Mouse (Mus musculus): ENCODE data around the gene Rhoh.

Gene Rhoh

GRCm38 (mm10) chr5:65861154-65861944 is at the start of gene Rhoh:
Rhoh (plus strand) TSS chr5:65861213.
- in situ Hi-C loops (cut with MboI, MseI): no loop called here

GRCm38 (mm10) chr5:65823601-65824133 is 37.3 kb upstream of the Rhoh start:
- in situ Hi-C loops (cut with MboI, MseI): no loop called here

- in situ Hi-C loops (cut with MboI, MseI): no loop called here
Measured at GRCm38 (mm10) chr5:65826476-65826875, 34.5 kb upstream of the Rhoh start.

- in situ Hi-C loops (cut with MboI, MseI): no loop called here
Measured at GRCm38 (mm10) chr5:65827102-65827501, 33.9 kb upstream of the Rhoh start.

GRCm38 (mm10) chr5:65828261-65828660 is 32.8 kb upstream of the Rhoh start:
- in situ Hi-C loops (cut with MboI, MseI): no loop called here

GRCm38 (mm10) chr5:65829059-65829458 is 32.0 kb upstream of the Rhoh start:
- in situ Hi-C loops (cut with MboI, MseI): no loop called here

GRCm38 (mm10) chr5:65831917-65832618 is 28.9 kb upstream of the Rhoh start:
- in situ Hi-C loops (cut with MboI, MseI): no loop called here

GRCm38 (mm10) chr5:65833092-65833491 is 27.9 kb upstream of the Rhoh start:
- in situ Hi-C loops (cut with MboI, MseI): no loop called here

GRCm38 (mm10) chr5:65833766-65834498 is 27.1 kb upstream of the Rhoh start:
- in situ Hi-C loops (cut with MboI, MseI): no loop called here

GRCm38 (mm10) chr5:65838053-65838452 is 23.0 kb upstream of the Rhoh start:
- in situ Hi-C loops (cut with MboI, MseI): loop anchor here (5.0 kb wide), 2 partner anchors 94 to 244 kb away; partner anchors contain the start of gene Chrna9

- in situ Hi-C loops (cut with MboI, MseI): no loop called here
Measured at GRCm38 (mm10) chr5:65842947-65843346, 18.1 kb upstream of the Rhoh start.

- in situ Hi-C loops (cut with MboI, MseI): no loop called here
Measured at GRCm38 (mm10) chr5:65846534-65846933, 14.5 kb upstream of the Rhoh start.

GRCm38 (mm10) chr5:65846958-65847357 is 14.1 kb upstream of the Rhoh start:
- in situ Hi-C loops (cut with MboI, MseI): no loop called here

GRCm38 (mm10) chr5:65847656-65848055 is 13.4 kb upstream of the Rhoh start:
- in situ Hi-C loops (cut with MboI, MseI): no loop called here

- in situ Hi-C loops (cut with MboI, MseI): no loop called here
Measured at GRCm38 (mm10) chr5:65850765-65851164, 10.2 kb upstream of the Rhoh start.

- in situ Hi-C loops (cut with MboI, MseI): no loop called here
Measured at GRCm38 (mm10) chr5:65854786-65855191, 6.2 kb upstream of the Rhoh start.

GRCm38 (mm10) chr5:65855571-65855970 is 5.4 kb upstream of the Rhoh start:
- in situ Hi-C loops (cut with MboI, MseI): no loop called here

- in situ Hi-C loops (cut with MboI, MseI): no loop called here
Measured at GRCm38 (mm10) chr5:65856591-65857411, 4.2 kb upstream of the Rhoh start.

GRCm38 (mm10) chr5:65857935-65858334 is 3.1 kb upstream of the Rhoh start:
- in situ Hi-C loops (cut with MboI, MseI): no loop called here

GRCm38 (mm10) chr5:65858355-65858754 is 2.7 kb upstream of the Rhoh start:
- in situ Hi-C loops (cut with MboI, MseI): no loop called here

GRCm38 (mm10) chr5:65858898-65859297 is 2.1 kb upstream of the Rhoh start:
- in situ Hi-C loops (cut with MboI, MseI): no loop called here

Data from regulatory T cell (primary cell).